Mouse (Mus musculus) CD4-positive, CD25-positive, alpha-beta regulatory T cell, adult 9 weeks (primary cell): ENCODE data around the gene Pih1h3b. TPM values are rescaled to one million over a fixed set of nuclear protein-coding genes. Genes with fewer than 3 reads are reported as not detected.

Experiments
- polyA plus RNA-seq: library from polyadenylated mRNA; unstranded; fragments of 100-300 nt; shearing (Covaris generic); gene quantifications from one replicate; pipeline ENCODE4 v1.2.1, GENCODE M21; 2017

Gene Pih1h3b
- polyA plus RNA-seq: not detected

GRCm38 (mm10) chrX:140062135-140062975 lies at the start of gene Pih1h3b, which contains the start of gene Nup62cl:
Pih1h3b (plus strand) TSS chrX:140062879.
Nup62cl (minus strand) TSS chrX:140062712.

Other genes starting within 250 kb of the Pih1h3b start
- gene Morc4, start 191.2 kb upstream of the Pih1h3b start, polyA plus RNA-seq: not detected
- gene Rbm41, start 64.3 kb upstream of the Pih1h3b start, polyA plus RNA-seq: 14.8 TPM
- not detected for gene Nup62cl, start 167 bp upstream of the Pih1h3b start, polyA plus RNA-seq